Mouse (Mus musculus): ENCODE data around the gene Polr2i. TPM values are rescaled to one million over a fixed set of nuclear protein-coding genes. Genes with fewer than 3 reads are reported as not detected.
"Not testable (repeated sequence)": the region's sequence is repeated elsewhere in the genome, so short reads cannot be mapped to it uniquely, and the experiment has no call there.

Gene Polr2i
- polyA plus RNA-seq, 1 experiment from 2014 or later = 36.5 TPM

DNA sequence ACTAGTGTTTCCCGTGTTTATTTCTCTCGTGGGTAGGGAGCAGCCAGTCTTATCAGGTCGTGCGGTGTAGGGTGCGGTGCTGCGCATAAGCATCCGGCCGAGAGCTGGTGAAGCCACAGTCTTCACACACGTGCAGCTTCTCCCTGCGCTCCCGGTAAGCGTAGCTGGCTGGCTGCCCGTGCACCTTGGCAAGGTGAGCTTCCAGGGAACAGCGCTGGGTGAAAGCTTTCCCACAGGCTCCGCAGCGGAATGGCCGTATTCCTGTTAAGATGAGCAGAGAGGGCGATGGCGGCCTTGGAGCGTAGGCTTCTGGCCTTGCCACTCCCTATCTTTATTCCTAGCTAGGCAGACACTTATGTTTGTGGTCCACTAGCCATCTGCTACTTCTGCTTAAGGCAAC is 1.6 kb downstream of the Polr2i start:
- 81% methylated on average over 20 of the region's 20 CpGs for WGBS (ENCODE audit: insufficient replicate concordance)
- Histone ChIP-seq H3K4me1 (ENCODE audit: control insufficient read depth, low read depth, low read length) (peaks cover 16% of the 10 kb centered on the region), H3K36me3 (ENCODE audit: control insufficient read depth, insufficient read depth) (no peaks in the 10 kb centered on the region), H3K9ac (ENCODE audit: low read depth, low read length) (no peak overlapping the region), H3K4me3 (ENCODE audit: low read depth, low read length) (no peak overlapping the region), H3K9me3 (replicated peaks; ENCODE audit: control insufficient read depth, low read length) (no peaks in the 10 kb centered on the region), H3K4me2 (ENCODE audit: low read depth, low read length) (peak overlapping the region; percentile 84; the same call in 1 of the 2 replicates), H3K27me3 (ENCODE audit: control insufficient read depth, insufficient read depth, low read depth, low read length) (no peaks in the 10 kb centered on the region), H3K27ac (ENCODE audit: low read length) (no peak overlapping the region)
- no peak for ATAC-seq (ENCODE audit: low read depth)

- H3K27ac ChIP-seq (ENCODE audit: low read length) = no peak overlapping the region
- H3K4me2 ChIP-seq (ENCODE audit: low read depth, low read length) = no peak overlapping the region
- no peak for ATAC-seq (ENCODE audit: low read depth)
Observed at GRCm38 (mm10) chr7:30234276-30234858, 2.6 kb downstream of the Polr2i start.

DNA sequence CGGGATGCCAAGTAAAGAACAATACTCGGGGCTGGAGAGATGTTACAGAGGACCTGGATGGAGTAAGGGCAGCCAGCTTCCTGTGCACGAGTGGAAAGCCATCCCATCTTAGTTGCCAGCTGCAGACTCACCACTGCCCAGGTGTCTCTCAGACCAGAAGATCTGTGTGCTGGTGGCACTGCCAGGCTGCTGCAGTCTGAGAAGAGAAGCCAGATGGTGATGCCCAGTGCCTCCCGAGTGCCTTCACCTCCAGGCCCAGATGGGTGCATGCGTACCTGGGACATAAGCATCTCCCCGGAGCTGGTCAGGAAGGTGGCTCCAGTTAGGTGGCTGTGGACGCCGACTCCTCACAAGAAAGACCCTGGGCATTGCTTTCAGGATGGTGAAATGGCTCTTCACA is 3.3 kb downstream of the Polr2i start:
- H3K9ac ChIP-seq (ENCODE audit: low read depth, low read length) = no peak overlapping the region

More at GRCm38 (mm10) chr7:30234276-30234858, 2.6 kb downstream of the Polr2i start:
- Histone ChIP-seq H3K27me3 (ENCODE audit: control insufficient read depth, insufficient read depth, low read depth, low read length) (no peaks in the 10 kb centered on the region), H3K4me3 (ENCODE audit: low read depth, low read length) (no peak overlapping the region), H3K36me3 (ENCODE audit: control insufficient read depth, insufficient read depth) (no peaks in the 10 kb centered on the region), H3K9ac (ENCODE audit: low read depth, low read length) (no peak overlapping the region), H3K4me1 (ENCODE audit: control insufficient read depth, low read depth, low read length) (peaks cover 16% of the 10 kb centered on the region), H3K9me3 (replicated peaks; ENCODE audit: control insufficient read depth, low read length) (no peaks in the 10 kb centered on the region)
- WGBS (ENCODE audit: insufficient replicate concordance) = 84% methylated on average over 15 of the region's 15 CpGs

GRCm38 (mm10) chr7:30235625-30236024 is 3.9 kb downstream of the Polr2i start, which contains the start of gene Ovol3:
Ovol3 (minus strand) TSS chr7:30235725.
- WGBS (ENCODE audit: insufficient replicate concordance) = 67% methylated on average over 4 of the region's 4 CpGs
- Histone ChIP-seq H3K27ac (ENCODE audit: low read length) (no peak within 1 kb of the TSS), H3K4me1 (ENCODE audit: control insufficient read depth, low read depth, low read length) (peaks cover 16% of the 10 kb centered on the region), H3K9ac (ENCODE audit: low read depth, low read length) (no peak within 1 kb of the TSS), H3K4me2 (ENCODE audit: low read depth, low read length) (no peak within 1 kb of the TSS), H3K36me3 (ENCODE audit: control insufficient read depth, insufficient read depth) (no peaks in the 10 kb centered on the region), H3K4me3 (ENCODE audit: low read depth, low read length) (no peak within 1 kb of the TSS), H3K9me3 (replicated peaks; ENCODE audit: control insufficient read depth, low read length) (no peaks in the 10 kb centered on the region), H3K27me3 (ENCODE audit: control insufficient read depth, insufficient read depth, low read depth, low read length) (no peaks in the 10 kb centered on the region)
- no peak for ATAC-seq (ENCODE audit: low read depth)

More for the DNA sequence above, 3.3 kb downstream of the Polr2i start:
- peaks cover 16% of the 10 kb centered on the region for H3K4me1 ChIP-seq (ENCODE audit: control insufficient read depth, low read depth, low read length)
- WGBS (ENCODE audit: insufficient replicate concordance) = 65% methylated on average over 8 of the region's 8 CpGs
- no peak for ATAC-seq (ENCODE audit: low read depth)
- no peaks in the 10 kb centered on the region for H3K36me3 ChIP-seq (ENCODE audit: control insufficient read depth, insufficient read depth)
- H3K9me3 ChIP-seq (replicated peaks; ENCODE audit: control insufficient read depth, low read length) = no peaks in the 10 kb centered on the region
- no peak overlapping the region for H3K27ac ChIP-seq (ENCODE audit: low read length)
- H3K4me3 ChIP-seq (ENCODE audit: low read depth, low read length) = no peak overlapping the region
- H3K4me2 ChIP-seq (ENCODE audit: low read depth, low read length) = no peak overlapping the region
- H3K27me3 ChIP-seq (ENCODE audit: control insufficient read depth, insufficient read depth, low read depth, low read length) = no peaks in the 10 kb centered on the region

GRCm38 (mm10) chr7:30237374-30237773 is 5.6 kb downstream of the Polr2i start:
- 60% methylated on average over 3 of the region's 3 CpGs for WGBS (ENCODE audit: insufficient replicate concordance)
- H3K27ac ChIP-seq (ENCODE audit: low read length); H3K27me3 ChIP-seq (ENCODE audit: control insufficient read depth, insufficient read depth, low read depth, low read length); H3K4me2 ChIP-seq (ENCODE audit: low read depth, low read length); H3K4me1 ChIP-seq (ENCODE audit: control insufficient read depth, low read depth, low read length); ATAC-seq (ENCODE audit: low read depth); H3K4me3 ChIP-seq (ENCODE audit: low read depth, low read length); H3K9ac ChIP-seq (ENCODE audit: low read depth, low read length); H3K9me3 ChIP-seq (replicated peaks; ENCODE audit: control insufficient read depth, low read length); H3K36me3 ChIP-seq (ENCODE audit: control insufficient read depth, insufficient read depth): not testable (repeated sequence)

DNA sequence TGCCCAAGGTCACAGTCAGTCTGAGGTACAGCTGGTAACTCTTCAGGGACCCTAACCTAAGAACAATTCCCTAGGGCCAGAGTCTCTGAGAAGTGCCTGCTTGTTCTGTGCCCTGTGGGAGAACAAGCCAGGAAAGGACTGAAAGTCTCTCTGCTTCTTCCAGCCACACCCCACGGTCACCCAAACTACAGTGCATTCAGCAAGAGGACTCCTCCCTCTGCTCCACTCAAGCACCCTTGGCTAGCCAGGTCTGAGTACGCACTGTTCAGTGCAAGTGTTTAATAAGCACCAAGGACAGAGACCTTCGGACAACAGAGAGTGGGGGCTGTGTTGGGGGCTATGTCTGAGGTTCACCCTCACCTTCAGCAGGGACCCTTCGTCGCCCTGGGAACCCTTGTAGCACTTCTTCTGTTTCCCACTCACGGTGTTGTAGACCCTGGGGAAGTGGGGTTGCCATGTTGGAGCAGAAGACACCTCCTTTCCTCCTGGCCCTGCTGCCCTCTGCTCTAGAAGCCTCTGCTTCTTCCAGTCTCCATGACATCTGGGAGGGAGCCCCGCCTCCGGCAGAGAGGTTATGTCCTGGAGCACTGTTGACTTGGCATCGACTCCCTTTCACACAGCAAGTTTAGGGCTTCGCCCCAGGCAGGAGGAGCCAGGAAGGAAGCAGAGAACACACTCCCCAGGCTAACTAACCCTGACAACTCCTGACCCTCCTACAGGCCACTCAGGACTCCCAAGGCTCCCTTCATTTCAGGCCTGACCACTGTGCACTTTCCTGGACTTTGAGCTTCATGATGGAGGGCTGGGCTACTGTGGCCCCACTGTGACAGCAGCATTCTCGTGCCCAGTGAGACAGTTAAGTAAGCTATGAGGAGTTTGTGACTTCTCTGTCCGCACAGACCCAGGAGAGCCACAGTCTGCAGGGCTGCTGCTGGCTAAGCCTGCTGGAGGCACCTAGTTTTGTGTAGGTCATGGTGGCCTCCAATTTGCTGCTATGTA is 20.5 kb downstream of the Polr2i start:
- WGBS (ENCODE audit: insufficient replicate concordance) = 69% methylated on average over 12 of the region's 12 CpGs
- H3K27ac ChIP-seq (ENCODE audit: low read length) = no peak overlapping the region
- H3K4me1 ChIP-seq (ENCODE audit: control insufficient read depth, low read depth, low read length) = no peaks in the 10 kb centered on the region
- no peaks in the 10 kb centered on the region for H3K27me3 ChIP-seq (ENCODE audit: control insufficient read depth, insufficient read depth, low read depth, low read length)
- H3K4me2 ChIP-seq (ENCODE audit: low read depth, low read length) = no peak overlapping the region
- H3K9ac ChIP-seq (ENCODE audit: low read depth, low read length) = no peak overlapping the region
- peaks cover 4% of the 10 kb centered on the region; the same call in 1 of the 2 replicates for H3K36me3 ChIP-seq (ENCODE audit: control insufficient read depth, insufficient read depth)
- ATAC-seq (ENCODE audit: low read depth) = no peak; the same call in 1 of the 2 replicates
- no peaks in the 10 kb centered on the region for H3K9me3 ChIP-seq (replicated peaks; ENCODE audit: control insufficient read depth, low read length)
- no peak overlapping the region for H3K4me3 ChIP-seq (ENCODE audit: low read depth, low read length)

GRCm38 (mm10) chr7:30265041-30265440 is 33.3 kb downstream of the Polr2i start:
- Histone ChIP-seq H3K4me1 (ENCODE audit: control insufficient read depth, low read depth, low read length) (no peaks in the 10 kb centered on the region), H3K9ac (ENCODE audit: low read depth, low read length) (no peak overlapping the region), H3K27me3 (ENCODE audit: control insufficient read depth, insufficient read depth, low read depth, low read length) (no peaks in the 10 kb centered on the region), H3K27ac (ENCODE audit: low read length) (no peak overlapping the region), H3K9me3 (replicated peaks; ENCODE audit: control insufficient read depth, low read length) (no peaks in the 10 kb centered on the region), H3K4me3 (ENCODE audit: low read depth, low read length) (no peak overlapping the region), H3K36me3 (ENCODE audit: control insufficient read depth, insufficient read depth) (peaks cover 19% of the 10 kb centered on the region), H3K4me2 (ENCODE audit: low read depth, low read length) (no peak overlapping the region)
- WGBS (ENCODE audit: insufficient replicate concordance) = 48% methylated on average over 2 of the region's 2 CpGs
- ATAC-seq (ENCODE audit: low read depth) = no peak

GRCm38 (mm10) chr7:30265531-30265930 is 33.8 kb downstream of the Polr2i start:
- H3K27ac ChIP-seq (ENCODE audit: low read length) = no peak overlapping the region
- no peaks in the 10 kb centered on the region for H3K4me1 ChIP-seq (ENCODE audit: control insufficient read depth, low read depth, low read length)
- no peaks in the 10 kb centered on the region for H3K9me3 ChIP-seq (replicated peaks; ENCODE audit: control insufficient read depth, low read length)
- no peak overlapping the region for H3K4me3 ChIP-seq (ENCODE audit: low read depth, low read length)
- whole genome bisulfite sequencing (ENCODE audit: insufficient replicate concordance) = 78% methylated on average over 5 of the region's 5 CpGs
- no peaks in the 10 kb centered on the region for H3K27me3 ChIP-seq (ENCODE audit: control insufficient read depth, insufficient read depth, low read depth, low read length)
- H3K4me2 ChIP-seq (ENCODE audit: low read depth, low read length) = no peak overlapping the region
- no peak for ATAC-seq (ENCODE audit: low read depth)
- H3K9ac ChIP-seq (ENCODE audit: low read depth, low read length) = no peak overlapping the region
- peaks cover 21% of the 10 kb centered on the region for H3K36me3 ChIP-seq (ENCODE audit: control insufficient read depth, insufficient read depth)

GRCm38 (mm10) chr7:30265935-30266334 is 34.2 kb downstream of the Polr2i start:
- no peaks in the 10 kb centered on the region for H3K4me1 ChIP-seq (ENCODE audit: control insufficient read depth, low read depth, low read length)
- no peaks in the 10 kb centered on the region for H3K9me3 ChIP-seq (replicated peaks; ENCODE audit: control insufficient read depth, low read length)
- no peak overlapping the region for H3K9ac ChIP-seq (ENCODE audit: low read depth, low read length)
- H3K36me3 ChIP-seq (ENCODE audit: control insufficient read depth, insufficient read depth) = peaks cover 23% of the 10 kb centered on the region
- 82% methylated on average over 7 of the region's 7 CpGs for WGBS (ENCODE audit: insufficient replicate concordance)
- H3K4me3 ChIP-seq (ENCODE audit: low read depth, low read length) = no peak overlapping the region
- H3K4me2 ChIP-seq (ENCODE audit: low read depth, low read length) = no peak overlapping the region
- no peaks in the 10 kb centered on the region for H3K27me3 ChIP-seq (ENCODE audit: control insufficient read depth, insufficient read depth, low read depth, low read length)
- no peak for ATAC-seq (ENCODE audit: low read depth)
- H3K27ac ChIP-seq (ENCODE audit: low read length) = no peak overlapping the region
